Mouse (Mus musculus) brain, embryonic 14.5 days (tissue): ENCODE data around the gene Fancc.

Experiments
- CTCF ChIP-seq: fragments of 200-500 bp; IDR thresholded peaks from 2 replicates; pipeline ENCODE4 v1.5.1; 2012; ENCODE audit warnings: inconsistent platforms, mild to moderate bottlenecking, moderate library complexity, borderline replicate concordance; ENCODE audit not compliant: insufficient read depth, insufficient read length; ENCODE audit errors: extremely low read depth
- POLR2A ChIP-seq: fragments of 200-500 bp; IDR thresholded peaks from 2 replicates; pipeline ENCODE4 v1.6.1; 2012; ENCODE audit warnings: mild to moderate bottlenecking, inconsistent platforms, borderline replicate concordance; ENCODE audit not compliant: poor library complexity, insufficient read depth, insufficient read length, severe bottlenecking; ENCODE audit errors: extremely low read depth

GRCm38 (mm10) chr13:63528164-63528675 lies 31.1 kb upstream of the Fancc start:
- TF ChIP-seq CTCF (no peak), POLR2A (no peak)
